Mouse (Mus musculus) bone marrow macrophage, adult 2 months (primary cell): ENCODE data around the gene Pafah1b2.

ENCODE experiments used
- CTCF ChIP-seq: IDR thresholded peaks from 2 replicates; pipeline ENCODE4 v1.5.1; 2012; ENCODE audit warnings: low read depth, mild to moderate bottlenecking, low read length, moderate library complexity
- POLR2A ChIP-seq: IDR thresholded peaks from 2 replicates; pipeline ENCODE4 v1.6.1; 2012; ENCODE audit warnings: mild to moderate bottlenecking, low read depth, low read length, borderline replicate concordance

- TF ChIP-seq CTCF (no peak), POLR2A (no peak)
Measured at GRCm38 (mm10) chr9:45942916-45943315, 69.6 kb downstream of the Pafah1b2 start.
